Mouse (Mus musculus): ENCODE data around the gene Cnbd2. TPM values are rescaled to one million over a fixed set of nuclear protein-coding genes. Genes with fewer than 3 reads are reported as not detected.
A peak's percentile ranks its signal among the peaks of the same experiment; 100 is the strongest.

Gene Cnbd2
- total and polyA plus RNA-seq, 3 experiments: 1.0 to 3.6 (median 3.0) TPM

DNA sequence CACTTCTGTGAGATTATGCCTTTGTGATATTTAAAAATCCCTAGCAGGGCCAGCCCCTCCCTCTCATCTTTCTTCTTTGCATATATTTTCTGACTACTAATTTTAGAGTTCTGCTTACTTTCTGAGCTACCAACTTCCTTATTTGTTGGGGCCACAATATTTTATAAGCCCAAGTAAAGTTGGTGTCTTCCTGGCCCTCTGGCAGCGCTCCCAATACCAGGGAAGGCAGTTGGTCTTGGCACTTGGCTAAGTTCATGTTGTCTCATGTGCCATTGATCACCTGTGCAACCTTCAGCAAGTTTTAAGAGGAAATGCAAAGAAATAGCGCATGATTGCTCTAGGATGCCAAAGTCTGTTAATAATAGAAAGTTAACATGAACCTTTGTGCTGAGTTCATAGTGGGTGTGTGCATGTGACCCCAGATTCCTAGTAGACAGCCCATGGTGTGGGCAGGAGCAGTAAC is 16.5 kb upstream of the Cnbd2 start:
- Histone ChIP-seq H3K79me2 (replicated peaks; ENCODE audit: control insufficient read depth, extremely low read depth, insufficient read depth, poor library complexity, severe bottlenecking) (no peaks in the 10 kb centered on the region), H3K27ac (ENCODE audit: insufficient read depth, low read depth) (no peak overlapping the region), H3K4me3 (replicated peaks in 1 of 3; ENCODE audit: low read depth in 2 of 3, low read length in 2 of 3, poor library complexity in 1 of 3) (no peak overlapping the region), H3K9me3 (replicated peaks; ENCODE audit: low read length) (no peaks in the 10 kb centered on the region), H3K36me3 (replicated peaks in 1 of 2; ENCODE audit: control insufficient read depth in 1 of 2, insufficient read depth in 1 of 2, low read length in 1 of 2) (peaks cover 48 to 78% of the 10 kb centered on the region in 2 experiments), H3K4me2 (ENCODE audit: insufficient read depth, low read depth, poor library complexity, severe bottlenecking) (no peak overlapping the region), H3K27me3 (replicated peaks) (no peaks in the 10 kb centered on the region), H3K9ac (ENCODE audit: insufficient read depth, low read depth) (no peak overlapping the region), H3K4me1 (ENCODE audit: control insufficient read depth in 1 of 2, insufficient read depth in 2 of 2) (peaks cover 4 to 55% of the 10 kb centered on the region in 2 experiments; a peak in 3 of 4 replicates)
- in situ Hi-C loops (cut with MboI; ENCODE audit: low pct_ligation_motif_present, low pct_unique_long_range_greater_than_20kb, low sequenced_read_pairs) (loop anchor here (25.0 kb wide), 1 partner anchor 308 kb away; no protein-coding TSS in a partner anchor), dilution Hi-C loops (cut with MboI; ENCODE audit: extremely low pct_ligation_motif_present, extremely low pct_unique_long_range_greater_than_20kb, low sequenced_read_pairs) (no loop called here)
- DNase-seq (ENCODE audit: extremely low read depth): peak; percentile 52
- TF ChIP-seq E2F4 (IDR thresholded peaks at IDR 0.05; ENCODE audit: insufficient replicate concordance, low read depth, low read length) (no peak), SIN3A (IDR thresholded peaks at IDR 0.05; ENCODE audit: low read length) (no peak), MXI1 (IDR thresholded peaks at IDR 0.05; ENCODE audit: low read depth, low read length) (no peak), CTCF (conservative IDR thresholded peaks at IDR 0.05 in 1 of 2, IDR thresholded peaks at IDR 0.05 in 1 of 2; ENCODE audit: low read depth in 2 of 2, low read length in 2 of 2) (no peak), ZKSCAN1 (IDR thresholded peaks at IDR 0.05; ENCODE audit: borderline replicate concordance, low read depth, low read length) (no peak), NRF1 (IDR thresholded peaks at IDR 0.05; ENCODE audit: low read depth, low read length) (no peak), JUND (conservative IDR thresholded peaks at IDR 0.05; ENCODE audit: low read depth, low read length) (no peak), USF2 (conservative IDR thresholded peaks at IDR 0.05; ENCODE audit: low read depth, low read length) (no peak), UBTF (IDR thresholded peaks at IDR 0.05; ENCODE audit: low read depth, low read length) (no peak), MAFK (IDR thresholded peaks at IDR 0.05; ENCODE audit: insufficient replicate concordance, low read length) (no peak), IRF4 (IDR thresholded peaks at IDR 0.05; ENCODE audit: low read depth, low read length) (no peak), USF1 (IDR thresholded peaks at IDR 0.05; ENCODE audit: low read depth, low read length) (no peak), JUN (IDR thresholded peaks at IDR 0.05; ENCODE audit: insufficient read depth, low read depth, low read length) (no peak), RAD21 (IDR thresholded peaks at IDR 0.05; ENCODE audit: low read depth, low read length) (no peak), ETS1 (conservative IDR thresholded peaks at IDR 0.05; ENCODE audit: low read depth, low read length) (no peak), ZNF384 (IDR thresholded peaks at IDR 0.05; ENCODE audit: low read depth, low read length) (no peak), CHD1 (IDR thresholded peaks at IDR 0.05; ENCODE audit: low read depth, low read length) (no peak), MAZ (IDR thresholded peaks at IDR 0.05; ENCODE audit: low read depth, low read length) (no peak)

DNA sequence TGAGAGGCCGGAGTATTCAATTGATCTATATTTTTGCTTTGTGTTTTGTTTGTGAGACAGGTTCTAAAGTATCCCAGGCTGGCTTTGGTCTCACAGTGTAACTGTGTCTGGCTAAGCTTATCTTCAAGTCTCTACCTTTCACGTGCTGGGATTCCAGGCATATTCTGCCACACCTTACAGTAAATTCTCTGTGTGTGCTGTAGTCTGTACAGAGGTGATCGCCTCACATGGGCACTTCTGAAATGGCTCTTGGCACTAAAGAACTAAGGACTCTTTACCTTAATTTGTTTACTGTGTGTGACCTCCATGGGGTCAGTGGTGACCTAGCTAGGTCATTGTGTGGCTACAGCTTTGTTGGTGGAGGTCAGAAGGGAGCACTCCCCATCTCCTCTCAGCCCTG is 15.9 kb upstream of the Cnbd2 start:
- H3K4me1 ChIP-seq (ENCODE audit: control insufficient read depth in 1 of 2, insufficient read depth in 2 of 2): peaks cover 4 to 55% of the 10 kb centered on the region in 2 experiments; a peak in 3 of 4 replicates

More for the DNA sequence above, 15.9 kb upstream of the Cnbd2 start:
- in situ Hi-C loops (cut with MboI; ENCODE audit: low pct_ligation_motif_present, low pct_unique_long_range_greater_than_20kb, low sequenced_read_pairs) (loop anchor here (25.0 kb wide), 1 partner anchor 309 kb away; no protein-coding TSS in a partner anchor), dilution Hi-C loops (cut with MboI; ENCODE audit: extremely low pct_ligation_motif_present, extremely low pct_unique_long_range_greater_than_20kb, low sequenced_read_pairs) (no loop called here)
- no peak overlapping the region for H3K4me2 ChIP-seq (ENCODE audit: insufficient read depth, low read depth, poor library complexity, severe bottlenecking)
- no peak overlapping the region for H3K27ac ChIP-seq (ENCODE audit: insufficient read depth, low read depth)
- DNase-seq (ENCODE audit: extremely low read depth): no peak
- no peaks in the 10 kb centered on the region for H3K9me3 ChIP-seq (replicated peaks; ENCODE audit: low read length)
- no peak overlapping the region for H3K9ac ChIP-seq (ENCODE audit: insufficient read depth, low read depth)
- H3K4me3 ChIP-seq (replicated peaks in 1 of 3; ENCODE audit: low read depth in 2 of 3, low read length in 2 of 3, poor library complexity in 1 of 3): no peak overlapping the region
- H3K27me3 ChIP-seq (replicated peaks): no peaks in the 10 kb centered on the region
- H3K36me3 ChIP-seq (replicated peaks in 1 of 2; ENCODE audit: control insufficient read depth in 1 of 2, insufficient read depth in 1 of 2, low read length in 1 of 2): peaks cover 52 to 78% of the 10 kb centered on the region in 2 experiments
- TF ChIP-seq SIN3A (IDR thresholded peaks at IDR 0.05; ENCODE audit: low read length): no peak
- TF ChIP-seq GABPA (IDR thresholded peaks at IDR 0.05; ENCODE audit: insufficient replicate concordance, low read depth, low read length): no peak
- TF ChIP-seq CHD2 (IDR thresholded peaks at IDR 0.05; ENCODE audit: low read length): no peak
- no peak for TF ChIP-seq MAZ (IDR thresholded peaks at IDR 0.05; ENCODE audit: low read depth, low read length)
- TF ChIP-seq UBTF (IDR thresholded peaks at IDR 0.05; ENCODE audit: low read depth, low read length): no peak
- TF ChIP-seq IRF4 (IDR thresholded peaks at IDR 0.05; ENCODE audit: low read depth, low read length): no peak
- TF ChIP-seq USF2 (conservative IDR thresholded peaks at IDR 0.05; ENCODE audit: low read depth, low read length): no peak
- TF ChIP-seq MAFK (IDR thresholded peaks at IDR 0.05; ENCODE audit: insufficient replicate concordance, low read length): no peak
- TF ChIP-seq USF1 (IDR thresholded peaks at IDR 0.05; ENCODE audit: low read depth, low read length): no peak
- TF ChIP-seq SMC3 (IDR thresholded peaks at IDR 0.05; ENCODE audit: low read depth, low read length): no peak
- no peak for TF ChIP-seq MAX (IDR thresholded peaks at IDR 0.05; ENCODE audit: low read length)
- no peak for TF ChIP-seq NRF1 (IDR thresholded peaks at IDR 0.05; ENCODE audit: low read depth, low read length)
- no peak for TF ChIP-seq POLR2AphosphoS2 (IDR thresholded peaks at IDR 0.05; ENCODE audit: low read depth, low read length)
- no peak for TF ChIP-seq ZC3H11A (IDR thresholded peaks at IDR 0.05; ENCODE audit: low read depth, low read length)
- TF ChIP-seq ETS1 (conservative IDR thresholded peaks at IDR 0.05; ENCODE audit: low read depth, low read length): no peak
- H3K79me2 ChIP-seq (replicated peaks; ENCODE audit: control insufficient read depth, extremely low read depth, insufficient read depth, poor library complexity, severe bottlenecking): no peaks in the 10 kb centered on the region
